Mouse (Mus musculus): ENCODE measurements around the gene Myoz1. TPM values are rescaled to one million over a fixed set of nuclear protein-coding genes. Genes with fewer than 3 reads are reported as not detected.

Myoz1 gene
- polyA plus RNA-seq, 1 experiment from 2014 or later: 0.85 TPM

DNA sequence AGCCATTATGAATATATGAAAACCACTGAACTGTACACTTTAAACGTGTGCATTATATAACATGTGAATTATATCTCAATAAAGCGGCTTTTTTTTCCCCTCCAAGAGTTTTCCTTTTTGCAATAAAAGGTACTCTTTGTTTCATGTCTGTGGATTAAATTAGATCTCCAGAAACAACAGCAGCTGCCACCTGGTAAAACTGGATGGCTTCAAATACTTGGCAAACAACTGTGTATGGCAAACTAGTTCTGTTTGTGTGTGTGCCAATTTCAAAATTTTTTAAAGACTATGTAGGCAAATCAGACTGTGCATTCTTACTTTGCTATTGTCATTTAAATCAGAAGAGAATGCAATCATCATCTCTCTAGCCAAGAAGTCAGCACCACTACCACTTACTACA is 34.4 kb downstream of the Myoz1 start:
- Histone ChIP-seq H3K27ac (replicated peaks; ENCODE audit: low read depth, low read length) (no peak overlapping the region), H3K27me3 (ENCODE audit: control insufficient read depth, insufficient read depth, low read length) (no peaks in the 10 kb centered on the region), H3K9me3 (ENCODE audit: control insufficient read depth, low read length) (no peaks in the 10 kb centered on the region), H3K4me1 (ENCODE audit: control insufficient read depth, insufficient read depth, low read length) (no peaks in the 10 kb centered on the region), H3K36me3 (ENCODE audit: control insufficient read depth, insufficient read depth, low read length) (no peaks in the 10 kb centered on the region), H3K4me2 (ENCODE audit: low read depth, severe bottlenecking) (no peak overlapping the region), H3K4me3 (ENCODE audit: low read depth, low read length) (no peak overlapping the region), H3K9ac (ENCODE audit: low read length) (no peak overlapping the region)
- WGBS: 83% methylated on average over 2 of the region's 2 CpGs
- ATAC-seq (ENCODE audit: insufficient number of reproducible peaks, low FRiP score, low TSS enrichment, low read depth) (no peak), DNase-seq (ENCODE audit: low spot score) (no peak)

DNA sequence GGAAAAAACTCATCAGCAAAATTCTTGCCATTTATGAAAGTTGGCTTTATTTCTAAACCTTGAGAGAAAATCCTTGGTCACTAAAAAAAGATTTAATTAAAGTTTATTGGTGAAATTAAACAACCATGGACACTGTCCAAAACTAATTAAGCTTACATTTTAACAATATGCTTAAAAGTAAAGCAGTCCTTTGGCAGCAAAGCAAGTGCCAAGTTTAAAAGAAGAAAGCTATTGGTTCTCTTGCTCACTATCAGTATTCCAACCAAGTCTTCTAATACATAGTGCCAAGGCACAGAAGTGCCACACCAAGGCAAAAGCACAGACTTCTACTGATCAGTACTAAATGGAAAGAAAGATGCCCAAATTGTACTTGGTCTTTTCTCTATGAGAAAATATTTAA is 37.2 kb downstream of the Myoz1 start:
- H3K4me2 ChIP-seq (ENCODE audit: low read depth, severe bottlenecking): no peak overlapping the region
- no peaks in the 10 kb centered on the region for H3K27me3 ChIP-seq (ENCODE audit: control insufficient read depth, insufficient read depth, low read length)
- ATAC-seq (ENCODE audit: insufficient number of reproducible peaks, low FRiP score, low TSS enrichment, low read depth) (no peak), DNase-seq (ENCODE audit: low spot score) (no peak)
- no peak overlapping the region for H3K4me3 ChIP-seq (ENCODE audit: low read depth, low read length)
- H3K36me3 ChIP-seq (ENCODE audit: control insufficient read depth, insufficient read depth, low read length): no peaks in the 10 kb centered on the region
- H3K9me3 ChIP-seq (ENCODE audit: control insufficient read depth, low read length): no peaks in the 10 kb centered on the region
- no peak overlapping the region for H3K9ac ChIP-seq (ENCODE audit: low read length)
- no peaks in the 10 kb centered on the region for H3K4me1 ChIP-seq (ENCODE audit: control insufficient read depth, insufficient read depth, low read length)
- no peak overlapping the region for H3K27ac ChIP-seq (replicated peaks; ENCODE audit: low read depth, low read length)

GRCm38 (mm10) chr14:20618211-20618610 is 38.1 kb downstream of the Myoz1 start:
- H3K4me3 ChIP-seq (ENCODE audit: low read depth, low read length): no peak overlapping the region
- H3K4me2 ChIP-seq (ENCODE audit: low read depth, severe bottlenecking): no peak overlapping the region
- ATAC-seq (ENCODE audit: insufficient number of reproducible peaks, low FRiP score, low TSS enrichment, low read depth) (no peak), DNase-seq (ENCODE audit: low spot score) (no peak)
- no peak overlapping the region for H3K27ac ChIP-seq (replicated peaks; ENCODE audit: low read depth, low read length)
- H3K4me1 ChIP-seq (ENCODE audit: control insufficient read depth, insufficient read depth, low read length): no peaks in the 10 kb centered on the region
- no peaks in the 10 kb centered on the region for H3K9me3 ChIP-seq (ENCODE audit: control insufficient read depth, low read length)
- H3K27me3 ChIP-seq (ENCODE audit: control insufficient read depth, insufficient read depth, low read length): no peaks in the 10 kb centered on the region
- H3K36me3 ChIP-seq (ENCODE audit: control insufficient read depth, insufficient read depth, low read length): no peaks in the 10 kb centered on the region
- no peak overlapping the region for H3K9ac ChIP-seq (ENCODE audit: low read length)
- WGBS: 89% methylated on average over 5 of the region's 5 CpGs

DNA sequence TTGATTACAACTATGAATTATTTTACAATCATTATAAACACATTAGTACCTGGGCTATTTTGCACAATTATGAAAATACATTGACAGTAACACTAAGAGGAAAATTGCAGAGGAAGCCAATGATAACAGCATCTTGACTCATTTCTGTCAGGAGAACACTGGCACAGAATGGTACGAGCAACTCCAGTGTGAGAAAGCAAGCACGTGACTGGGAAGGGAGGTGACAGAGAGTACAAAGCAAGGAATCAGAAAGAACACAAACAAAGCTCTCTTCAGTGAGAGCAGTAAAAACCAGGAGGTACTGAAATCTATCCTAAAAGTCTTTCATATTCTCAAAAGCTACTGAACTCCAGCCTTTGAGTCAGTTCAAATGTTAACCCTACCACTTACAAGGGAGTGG is 39.9 kb downstream of the Myoz1 start:
- DNase-seq (ENCODE audit: low spot score) (no peak), ATAC-seq (ENCODE audit: insufficient number of reproducible peaks, low FRiP score, low TSS enrichment, low read depth) (no peak)
- H3K4me1 ChIP-seq (ENCODE audit: control insufficient read depth, insufficient read depth, low read length): no peaks in the 10 kb centered on the region
- no peak overlapping the region for H3K9ac ChIP-seq (ENCODE audit: low read length)
- H3K4me2 ChIP-seq (ENCODE audit: low read depth, severe bottlenecking): no peak overlapping the region
- no peak overlapping the region for H3K27ac ChIP-seq (replicated peaks; ENCODE audit: low read depth, low read length)
- H3K27me3 ChIP-seq (ENCODE audit: control insufficient read depth, insufficient read depth, low read length): no peaks in the 10 kb centered on the region
- no peak overlapping the region for H3K4me3 ChIP-seq (ENCODE audit: low read depth, low read length)
- H3K36me3 ChIP-seq (ENCODE audit: control insufficient read depth, insufficient read depth, low read length): no peaks in the 10 kb centered on the region
- 44% methylated on average over 2 of the region's 2 CpGs for WGBS
- H3K9me3 ChIP-seq (ENCODE audit: control insufficient read depth, low read length): no peaks in the 10 kb centered on the region

GRCm38 (mm10) chr14:20615075-20615474 is 41.3 kb downstream of the Myoz1 start:
- 93% methylated on average over 2 of the region's 2 CpGs for WGBS
- DNase-seq (ENCODE audit: low spot score) (no peak), ATAC-seq (ENCODE audit: insufficient number of reproducible peaks, low FRiP score, low TSS enrichment, low read depth) (no peak)
- Histone ChIP-seq H3K9me3 (ENCODE audit: control insufficient read depth, low read length) (no peaks in the 10 kb centered on the region), H3K27ac (replicated peaks; ENCODE audit: low read depth, low read length) (no peak overlapping the region), H3K4me3 (ENCODE audit: low read depth, low read length) (no peak overlapping the region), H3K4me2 (ENCODE audit: low read depth, severe bottlenecking) (no peak overlapping the region), H3K36me3 (ENCODE audit: control insufficient read depth, insufficient read depth, low read length) (no peaks in the 10 kb centered on the region), H3K9ac (ENCODE audit: low read length) (no peak overlapping the region), H3K27me3 (ENCODE audit: control insufficient read depth, insufficient read depth, low read length) (no peaks in the 10 kb centered on the region), H3K4me1 (ENCODE audit: control insufficient read depth, insufficient read depth, low read length) (no peaks in the 10 kb centered on the region)

DNA sequence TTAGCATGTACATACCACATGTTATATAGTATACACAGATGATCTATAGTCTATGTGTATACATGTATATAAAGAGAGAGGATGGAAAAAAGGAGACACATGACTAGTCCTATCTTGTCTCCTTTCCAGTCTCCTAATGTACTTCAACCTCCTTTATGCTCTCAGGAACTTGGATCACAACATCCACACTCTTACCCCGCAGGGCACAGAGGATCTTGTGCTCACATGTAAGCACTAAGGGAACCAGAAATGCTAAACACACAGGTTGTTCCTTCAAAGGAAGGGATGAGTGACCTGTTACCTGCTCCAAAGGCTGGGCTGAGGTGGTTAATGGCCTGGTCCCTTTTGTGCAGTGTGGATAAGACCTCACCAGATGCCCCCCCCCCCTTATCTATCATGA is 43.5 kb downstream of the Myoz1 start:
- Histone ChIP-seq H3K4me3 (ENCODE audit: low read depth, low read length) (no peak overlapping the region), H3K27me3 (ENCODE audit: control insufficient read depth, insufficient read depth, low read length) (no peaks in the 10 kb centered on the region), H3K9ac (ENCODE audit: low read length) (no peak overlapping the region), H3K27ac (replicated peaks; ENCODE audit: low read depth, low read length) (no peak overlapping the region), H3K4me1 (ENCODE audit: control insufficient read depth, insufficient read depth, low read length) (no peaks in the 10 kb centered on the region), H3K9me3 (ENCODE audit: control insufficient read depth, low read length) (no peaks in the 10 kb centered on the region), H3K4me2 (ENCODE audit: low read depth, severe bottlenecking) (no peak overlapping the region), H3K36me3 (ENCODE audit: control insufficient read depth, insufficient read depth, low read length) (no peaks in the 10 kb centered on the region)
- DNase-seq (ENCODE audit: low spot score): no peak
- 97% methylated on average over 1 of the region's 1 CpGs for WGBS
- no peak for ATAC-seq (ENCODE audit: insufficient number of reproducible peaks, low FRiP score, low TSS enrichment, low read depth)

DNA sequence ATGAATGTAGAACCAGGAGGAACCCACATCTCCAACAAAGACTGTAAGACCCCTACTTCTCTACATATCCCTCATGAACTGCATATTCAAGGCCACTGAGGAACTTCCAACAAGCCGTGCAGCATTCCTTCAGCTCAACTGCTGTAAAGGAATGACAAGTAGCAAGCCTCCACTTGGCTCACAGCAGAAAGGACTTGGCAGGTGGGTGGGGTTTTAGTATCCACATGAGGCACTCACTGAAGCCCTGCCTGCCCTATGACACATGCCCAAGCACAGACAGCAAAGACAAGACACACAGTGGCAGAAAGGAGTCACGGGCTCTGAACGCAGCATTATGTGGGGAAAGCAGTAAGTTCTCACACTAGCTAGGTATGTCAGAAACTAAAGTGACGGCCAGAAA is 46.2 kb downstream of the Myoz1 start:
- H3K4me2 ChIP-seq (ENCODE audit: low read depth, severe bottlenecking): no peak overlapping the region
- no peak overlapping the region for H3K4me3 ChIP-seq (ENCODE audit: low read depth, low read length)
- no peaks in the 10 kb centered on the region for H3K27me3 ChIP-seq (ENCODE audit: control insufficient read depth, insufficient read depth, low read length)
- DNase-seq (ENCODE audit: low spot score) (no peak), ATAC-seq (ENCODE audit: insufficient number of reproducible peaks, low FRiP score, low TSS enrichment, low read depth) (no peak)
- no peak overlapping the region for H3K27ac ChIP-seq (replicated peaks; ENCODE audit: low read depth, low read length)
- H3K4me1 ChIP-seq (ENCODE audit: control insufficient read depth, insufficient read depth, low read length): no peaks in the 10 kb centered on the region
- no peak overlapping the region; the same call in 1 of the 2 replicates for H3K9ac ChIP-seq (ENCODE audit: low read length)
- WGBS: 91% methylated on average over 4 of the region's 4 CpGs
- H3K9me3 ChIP-seq (ENCODE audit: control insufficient read depth, low read length): no peaks in the 10 kb centered on the region
- no peaks in the 10 kb centered on the region for H3K36me3 ChIP-seq (ENCODE audit: control insufficient read depth, insufficient read depth, low read length)

- H3K27ac ChIP-seq (replicated peaks; ENCODE audit: low read depth, low read length): no peak overlapping the region
- no peaks in the 10 kb centered on the region for H3K4me1 ChIP-seq (ENCODE audit: control insufficient read depth, insufficient read depth, low read length)
- H3K9me3 ChIP-seq (ENCODE audit: control insufficient read depth, low read length): no peaks in the 10 kb centered on the region
- no peak for DNase-seq (ENCODE audit: low spot score)
- 88% methylated on average over 3 of the region's 3 CpGs for WGBS
- no peak overlapping the region for H3K4me2 ChIP-seq (ENCODE audit: low read depth, severe bottlenecking)
- no peak overlapping the region for H3K9ac ChIP-seq (ENCODE audit: low read length)
- no peak for ATAC-seq (ENCODE audit: insufficient number of reproducible peaks, low FRiP score, low TSS enrichment, low read depth)
- no peak overlapping the region for H3K4me3 ChIP-seq (ENCODE audit: low read depth, low read length)
- no peaks in the 10 kb centered on the region for H3K27me3 ChIP-seq (ENCODE audit: control insufficient read depth, insufficient read depth, low read length)
- H3K36me3 ChIP-seq (ENCODE audit: control insufficient read depth, insufficient read depth, low read length): no peaks in the 10 kb centered on the region
Observed at GRCm38 (mm10) chr14:20609519-20609918, 46.8 kb downstream of the Myoz1 start.

- WGBS: 90% methylated on average over 9 of the region's 9 CpGs
- no peak for DNase-seq (ENCODE audit: low spot score)
Observed at GRCm38 (mm10) chr14:20607396-20608126, 48.8 kb downstream of the Myoz1 start.

More at GRCm38 (mm10) chr14:20607396-20608126, 48.8 kb downstream of the Myoz1 start:
- H3K27me3 ChIP-seq (ENCODE audit: control insufficient read depth, insufficient read depth, low read length): no peaks in the 10 kb centered on the region
- no peaks in the 10 kb centered on the region for H3K36me3 ChIP-seq (ENCODE audit: control insufficient read depth, insufficient read depth, low read length)
- no peaks in the 10 kb centered on the region for H3K4me1 ChIP-seq (ENCODE audit: control insufficient read depth, insufficient read depth, low read length)
- no peak overlapping the region for H3K4me3 ChIP-seq (ENCODE audit: low read depth, low read length)
- no peaks in the 10 kb centered on the region for H3K9me3 ChIP-seq (ENCODE audit: control insufficient read depth, low read length)
- H3K4me2 ChIP-seq (ENCODE audit: low read depth, severe bottlenecking): no peak overlapping the region
- H3K9ac ChIP-seq (ENCODE audit: low read length): no peak overlapping the region
- no peak for ATAC-seq (ENCODE audit: insufficient number of reproducible peaks, low FRiP score, low TSS enrichment, low read depth)
- no peak overlapping the region for H3K27ac ChIP-seq (replicated peaks; ENCODE audit: low read depth, low read length)

Data from limb, embryonic 11.5 days (tissue).